Mouse (Mus musculus): Measurements from ENCODE around the gene Wnk2.

DNA sequence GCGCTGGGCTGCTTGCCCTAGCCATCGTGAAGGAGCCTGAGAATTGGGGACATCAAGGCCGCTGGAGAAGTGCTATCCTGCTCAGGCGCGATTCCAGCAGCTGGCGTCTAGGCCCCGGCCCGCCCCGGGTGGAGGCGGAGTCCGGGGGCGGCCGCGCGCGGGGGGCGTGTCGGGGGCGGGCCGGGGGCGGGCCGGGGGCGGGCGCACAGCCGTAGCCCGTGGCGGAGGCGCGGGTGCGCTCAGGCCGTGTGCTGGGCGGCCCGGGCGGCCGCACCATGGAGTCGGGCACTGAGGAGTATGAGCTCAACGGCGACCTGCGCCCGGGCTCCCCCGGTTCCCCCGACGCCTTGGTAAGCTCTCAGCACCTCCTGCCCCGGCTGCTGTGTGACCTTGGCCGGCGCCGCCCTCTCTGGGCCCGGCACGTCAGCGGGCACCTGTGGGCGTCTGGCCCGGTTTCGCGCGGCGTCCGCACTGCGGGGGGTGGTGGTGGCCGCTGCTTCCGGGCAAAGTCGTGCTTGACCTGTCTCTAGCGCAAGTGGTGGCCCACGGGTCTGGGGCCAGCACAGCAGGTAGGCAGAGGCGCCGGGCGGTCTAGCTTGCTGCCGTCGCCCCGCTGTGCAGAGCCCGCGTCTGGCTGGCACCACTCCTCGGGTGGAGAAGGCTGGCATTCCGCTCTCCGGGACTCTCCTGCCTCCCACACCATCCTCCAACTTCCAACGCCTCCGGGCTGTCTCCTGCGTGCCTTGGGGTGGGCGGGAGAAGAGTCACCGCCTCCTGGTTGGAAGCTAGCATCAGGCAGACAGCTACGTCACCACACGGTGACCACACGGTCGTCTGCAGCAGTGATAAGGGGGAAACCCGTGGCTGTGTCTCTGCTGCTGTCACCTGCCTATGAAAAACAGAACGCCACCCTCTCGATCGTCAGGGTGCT is 39.7 kb upstream of the Wnk2 start, which contains the start of gene Ninj1:
- TF ChIP-seq POLR2A (IDR thresholded peaks at IDR 0.05; ENCODE audit: low read depth, low read length) (peak; percentile 81), CTCF (conservative IDR thresholded peaks at IDR 0.05; ENCODE audit: insufficient read depth, insufficient read length, low read depth, low read length) (no peak)
